In the genomic region with DNA sequence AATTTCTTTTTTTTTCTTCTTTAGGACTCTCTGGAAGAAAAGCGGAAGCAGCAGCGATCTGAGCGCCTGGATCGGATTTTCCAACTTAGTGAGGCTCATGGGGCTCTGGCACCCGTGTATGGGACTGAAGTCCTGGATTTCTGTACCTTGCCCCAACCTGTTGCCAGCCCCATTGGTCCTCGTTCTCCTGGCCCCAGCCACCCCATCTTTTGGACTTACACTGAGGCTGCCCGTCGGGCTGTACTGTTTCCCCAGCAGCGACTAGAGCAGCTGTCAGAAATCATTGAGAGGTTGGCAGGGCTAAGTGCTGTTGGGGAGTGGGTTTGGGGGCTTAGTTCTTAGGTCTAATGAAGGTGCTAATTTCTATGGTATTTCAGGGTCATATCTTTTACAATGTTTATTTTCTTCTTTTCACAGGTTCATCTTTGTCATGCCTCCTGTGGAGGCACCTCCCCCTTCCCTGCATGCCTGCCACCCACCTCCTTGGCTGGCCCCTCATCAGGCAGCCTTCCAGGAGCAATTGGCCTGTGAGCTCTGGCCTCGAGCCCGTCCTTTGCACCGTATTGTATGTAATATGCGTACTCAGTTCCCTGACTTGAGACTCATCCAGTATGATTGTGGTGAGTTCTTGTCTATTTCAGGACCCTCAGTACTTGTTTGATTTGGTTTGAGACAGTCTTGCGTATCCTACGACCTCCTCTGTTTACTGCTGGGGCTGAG, we compare ENCODE assay signal across 12 mouse cellular contexts. TPM values are rescaled to one million over a fixed set of nuclear protein-coding genes. Genes with fewer than 3 reads are reported as not detected.
DNase-seq lines count a peak whose midpoint lies in the region; ATAC-seq lines count a peak whose summit lies in the region.
"Had no signal": no experiment of that assay in that cellular context is flagged by ENCODE, and none has a peak within 500 bp of the region (broad histone marks: within the 10 kb centered on the region; RNA-seq: fewer than 3 reads in every experiment).

No protein-coding gene starts in this region.

- H3K9me3 ChIP-seq in limb, embryonic 10.5 days (replicated peaks), result no peaks in the 10 kb centered on the region
- H3K9me3 ChIP-seq: G1E had no signal

- no peak overlapping the region for H3K4me3 ChIP-seq in limb, embryonic 10.5 days
- H3K4me3 ChIP-seq: myocyte had no signal

- H3K27ac ChIP-seq in limb, embryonic 10.5 days, result no peak overlapping the region

- 92% methylated on average over 15 of the region's 15 CpGs for WGBS in limb, embryonic 10.5 days

- ATAC-seq in cerebellum, adult (ENCODE audit: insufficient number of reproducible peaks, low FRiP score, low TSS enrichment), result no peak; the same call in 1 of the 2 replicates

- no peaks in the 10 kb centered on the region for H3K27me3 ChIP-seq in limb, embryonic 10.5 days (ENCODE audit: low read depth, poor library complexity, severe bottlenecking)

- H3K4me1 ChIP-seq in limb, embryonic 10.5 days, result no peaks in the 10 kb centered on the region

- peak; percentile 70 for DNase-seq in cerebellum, adult 11 months
- peak; percentile 53 for DNase-seq in kidney, adult 18-20 months
- DNase-seq in kidney, adult 9 months, result no peak
- peak; percentile 48 for DNase-seq in adrenal gland, postnatal 25 days
- peak; percentile 85 to 87 for DNase-seq in cerebellum, postnatal 36 days
- DNase-seq in limb, embryonic 10.5 days (ENCODE audit: low spot score), result no peak
- no peak for DNase-seq in urinary bladder, adult 2 months (ENCODE audit: low spot score)
- DNase-seq: thymus, adult 18-20 months had no signal

- H3K36me3 ChIP-seq in limb, embryonic 10.5 days, result peaks cover 96% of the 10 kb centered on the region

RNA-seq across cellular contexts. Expression of gene Tmem265, which starts 11.9 kb away (rescaled TPM):
- total RNA-seq in adrenal gland, postnatal 25 days (2021), result not detected in 2 replicates
- 3.1 and 4.1 TPM in 2 replicates for polyA plus RNA-seq in limb, embryonic 10.5 days (2016; fragmentation: Nextera tagmentation; extraction: Ambion mirVana)
- polyA plus RNA-seq in urinary bladder, adult 2 months (2012; rRNA removed), result 2.1 TPM in 1 of 2 replicates, not detected in the other
- polyA plus RNA-seq: frontal cortex, adult 2 months; myocyte had no signal

RNA-seq across cellular contexts. Expression of gene Phkg2, which starts 23.9 kb away (rescaled TPM):
- 52.3 and 55.0 TPM in 2 replicates for total RNA-seq in adrenal gland, postnatal 25 days (2021)
- 34.1 and 39.6 TPM in 2 replicates for polyA plus RNA-seq in limb, embryonic 10.5 days (2016; fragmentation: Nextera tagmentation; extraction: Ambion mirVana)
- 72.2 and 75.4 TPM in 2 replicates for polyA plus RNA-seq in urinary bladder, adult 2 months (2012; rRNA removed)

RNA-seq across cellular contexts. Expression of gene Gm42715, which starts 29.9 kb away (rescaled TPM):
- total RNA-seq in adrenal gland, postnatal 25 days (2021), result 21.7 and 31.3 TPM in 2 replicates
- polyA plus RNA-seq in limb, embryonic 10.5 days (2016; fragmentation: Nextera tagmentation; extraction: Ambion mirVana), result 15.4 and 17.1 TPM in 2 replicates
- 19.3 and 25.2 TPM in 2 replicates for polyA plus RNA-seq in urinary bladder, adult 2 months (2012; rRNA removed)

RNA-seq across cellular contexts. Expression of gene Srcap, which starts 37.5 kb away (rescaled TPM):
- 111 and 125 TPM in 2 replicates for total RNA-seq in adrenal gland, postnatal 25 days (2021)
- 70.9 and 80.4 TPM in 2 replicates for polyA plus RNA-seq in limb, embryonic 10.5 days (2016; fragmentation: Nextera tagmentation; extraction: Ambion mirVana)
- 5.7 and 13.8 TPM in 2 replicates for polyA plus RNA-seq in urinary bladder, adult 2 months (2012; rRNA removed)

RNA-seq across cellular contexts. Expression of gene Ccdc189, which starts 39.1 kb away (rescaled TPM):
- 12.7 and 15.4 TPM in 2 replicates for total RNA-seq in adrenal gland, postnatal 25 days (2021)
- 9.4 and 12.4 TPM in 2 replicates for polyA plus RNA-seq in limb, embryonic 10.5 days (2016; fragmentation: Nextera tagmentation; extraction: Ambion mirVana)
- polyA plus RNA-seq in urinary bladder, adult 2 months (2012; rRNA removed), result 7.0 and 7.4 TPM in 2 replicates

Comparison
In these comparisons a context has a peak if more than half of its experiments do, and no peak if none do; other contexts are left out.
1. DNase-seq: peak in cerebellum, adult 11 months (single experiment), kidney, adult 18-20 months (single experiment), adrenal gland, postnatal 25 days (single experiment) and cerebellum, postnatal 36 days (2 of 2); none in kidney, adult 9 months (single experiment), limb, embryonic 10.5 days (single experiment) and urinary bladder, adult 2 months (single experiment).